In the genomic region with DNA sequence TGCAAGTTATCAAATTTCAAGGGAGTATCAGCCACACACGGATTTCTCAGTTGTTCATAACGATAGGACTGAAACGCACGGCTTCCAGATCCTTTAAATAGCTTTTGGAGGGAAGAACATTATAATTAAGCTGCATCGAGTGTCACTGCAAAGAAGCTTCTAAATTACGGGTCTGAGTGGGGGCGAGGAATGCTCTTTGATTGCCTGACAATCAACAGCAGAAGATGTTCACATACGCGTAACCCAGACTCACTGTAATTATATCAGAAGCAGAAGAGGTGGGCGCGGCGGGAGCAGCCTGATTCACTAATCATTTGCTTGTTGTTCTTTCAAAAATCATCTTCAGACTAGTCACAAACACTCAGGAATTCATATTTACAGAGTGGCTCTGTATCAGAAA, we compare ENCODE assay signal across 14 mouse cellular contexts.
DNase-seq lines count a peak whose midpoint lies in the region; ATAC-seq lines count a peak whose summit lies in the region.
"Had no signal": no experiment of that assay in that cellular context is flagged by ENCODE, and none has a peak within 500 bp of the region (broad histone marks: within the 10 kb centered on the region; RNA-seq: fewer than 3 reads in every experiment).

No protein-coding gene starts in this region.

- no peaks in the 10 kb centered on the region for H3K9me3 ChIP-seq in heart, embryonic 11.5 days (replicated peaks; ENCODE audit: control insufficient read depth, low read length)
- H3K9me3 ChIP-seq in midbrain, embryonic 16.5 days (replicated peaks; ENCODE audit: control insufficient read depth, low read length, poor library complexity, severe bottlenecking) = no peaks in the 10 kb centered on the region
- no peaks in the 10 kb centered on the region for H3K9me3 ChIP-seq in midbrain, embryonic 10.5 days (replicated peaks)
- H3K9me3 ChIP-seq: embryonic facial prominence, embryonic 12.5 days; limb, embryonic 10.5 days; liver, embryonic 13.5 days had no signal

- 74% methylated on average over 12 of the region's 12 CpGs for WGBS in heart, embryonic 11.5 days (ENCODE audit: insufficient replicate concordance)
- WGBS in midbrain, embryonic 16.5 days = 66% methylated on average over 12 of the region's 12 CpGs
- WGBS in midbrain, embryonic 10.5 days = 90% methylated on average over 12 of the region's 12 CpGs

- no peak for ATAC-seq in heart, embryonic 11.5 days (replicated peaks; ENCODE audit: insufficient number of reproducible peaks, low FRiP score, low TSS enrichment)
- peak; percentile 48; the same call in 1 of the 2 replicates for ATAC-seq in midbrain, embryonic 16.5 days
- ATAC-seq in activated CD4-positive, CD25-positive, alpha-beta regulatory T cell, adult 4 months = no peak

- no peak overlapping the region for H3K4me2 ChIP-seq in heart, embryonic 11.5 days
- no peak overlapping the region for H3K4me2 ChIP-seq in midbrain, embryonic 16.5 days (ENCODE audit: low read length)
- H3K4me2 ChIP-seq: embryonic facial prominence, embryonic 12.5 days; liver, embryonic 13.5 days; midbrain, embryonic 11.5 days had no signal

- H3K27ac ChIP-seq in heart, embryonic 11.5 days (ENCODE audit: low read depth, low read length) = no peak overlapping the region
- no peak overlapping the region for H3K27ac ChIP-seq in midbrain, embryonic 16.5 days (ENCODE audit: low read length)
- H3K27ac ChIP-seq in midbrain, embryonic 10.5 days (replicated peaks) = no peak overlapping the region
- H3K27ac ChIP-seq: embryonic facial prominence, embryonic 12.5 days; limb, embryonic 10.5 days; liver, embryonic 13.5 days had no signal

- H3K4me3 ChIP-seq in heart, embryonic 11.5 days (ENCODE audit: low read depth, low read length) = no peak overlapping the region
- H3K4me3 ChIP-seq in midbrain, embryonic 16.5 days (ENCODE audit: low read depth, low read length) = no peak overlapping the region
- no peak overlapping the region for H3K4me3 ChIP-seq in midbrain, embryonic 10.5 days
- H3K4me3 ChIP-seq: embryonic facial prominence, embryonic 12.5 days; limb, embryonic 10.5 days; liver, embryonic 13.5 days had no signal

- DNase-seq in heart, adult 11 months = peak; percentile 70
- no peak for DNase-seq in midbrain, embryonic 10.5 days (ENCODE audit: low spot score)
- DNase-seq in layer of hippocampus, adult 18-20 months (ENCODE audit: low spot score in 2 of 2) = peak; percentile 22 to 45
- peak; percentile 11 for DNase-seq in right cerebral cortex, postnatal 25 days
- DNase-seq in yolk sac, embryonic 10.5 days (ENCODE audit: low spot score) = no peak
- DNase-seq: cerebellum, postnatal 14 days; kidney, postnatal 25 days; liver, embryonic 13.5 days had no signal

- no peak overlapping the region for H3K9ac ChIP-seq in heart, embryonic 11.5 days (ENCODE audit: low read depth, low read length)
- H3K9ac ChIP-seq in midbrain, embryonic 16.5 days (ENCODE audit: low read depth, low read length) = no peak overlapping the region
- H3K9ac ChIP-seq: embryonic facial prominence, embryonic 12.5 days; liver, embryonic 13.5 days had no signal

- no peaks in the 10 kb centered on the region for H3K4me1 ChIP-seq in heart, embryonic 11.5 days (ENCODE audit: control insufficient read depth, insufficient read depth, low read length)
- no peaks in the 10 kb centered on the region for H3K4me1 ChIP-seq in midbrain, embryonic 16.5 days (ENCODE audit: control insufficient read depth, insufficient read depth, low read length)
- H3K4me1 ChIP-seq in midbrain, embryonic 10.5 days = no peaks in the 10 kb centered on the region
- H3K4me1 ChIP-seq: embryonic facial prominence, embryonic 12.5 days; limb, embryonic 10.5 days; liver, embryonic 13.5 days had no signal

- H3K27me3 ChIP-seq in heart, embryonic 11.5 days (ENCODE audit: control insufficient read depth, insufficient read depth, low read length) = no peaks in the 10 kb centered on the region
- no peaks in the 10 kb centered on the region for H3K27me3 ChIP-seq in midbrain, embryonic 16.5 days (ENCODE audit: control insufficient read depth, insufficient read depth, low read depth, low read length)
- H3K27me3 ChIP-seq in midbrain, embryonic 10.5 days (ENCODE audit: low read depth, poor library complexity, severe bottlenecking) = no peaks in the 10 kb centered on the region
- H3K27me3 ChIP-seq: embryonic facial prominence, embryonic 12.5 days; liver, embryonic 13.5 days had no signal

- no peaks in the 10 kb centered on the region for H3K36me3 ChIP-seq in heart, embryonic 11.5 days (ENCODE audit: control insufficient read depth, insufficient read depth, low read length)
- H3K36me3 ChIP-seq in midbrain, embryonic 16.5 days (ENCODE audit: control insufficient read depth, insufficient read depth, low read length) = no peaks in the 10 kb centered on the region
- H3K36me3 ChIP-seq in midbrain, embryonic 10.5 days = no peaks in the 10 kb centered on the region
- H3K36me3 ChIP-seq: embryonic facial prominence, embryonic 12.5 days; limb, embryonic 10.5 days; liver, embryonic 13.5 days had no signal

Comparison
In these comparisons a context has a peak if more than half of its experiments do, and no peak if none do; other contexts are left out.
1. DNase-seq: peak in heart, adult 11 months (single experiment), layer of hippocampus, adult 18-20 months (2 of 2) and right cerebral cortex, postnatal 25 days (single experiment); none in midbrain, embryonic 10.5 days (single experiment) and yolk sac, embryonic 10.5 days (single experiment).